Mouse (Mus musculus): Measurements from ENCODE around the gene Rarg. TPM values are rescaled to one million over a fixed set of nuclear protein-coding genes. Genes with fewer than 3 reads are reported as not detected.

The Rarg gene
- polyA plus RNA-seq, 1 experiment from 2014 or later = 123 TPM

- peak overlapping the region; percentile 99 for H3K27ac ChIP-seq (replicated peaks)
- WGBS = 3% methylated on average over 22 of the region's 22 CpGs
- H3K4me3 ChIP-seq (replicated peaks) = peak overlapping the region; percentile 79
- peak overlapping the region; percentile 93 for H3K9ac ChIP-seq
- no peaks in the 10 kb centered on the region for H3K9me3 ChIP-seq (replicated peaks)
- ATAC-seq (ENCODE audit: insufficient number of reproducible peaks, low FRiP score, low TSS enrichment, low read depth) = no peak
- H3K4me2 ChIP-seq (replicated peaks) = peak overlapping the region; percentile 87
- H3K36me3 ChIP-seq = peaks cover 21% of the 10 kb centered on the region
- no peaks in the 10 kb centered on the region for H3K27me3 ChIP-seq
- peaks cover 78% of the 10 kb centered on the region for H3K4me1 ChIP-seq
These were observed 701 bp downstream of the Rarg start for GRCm38 (mm10) chr15:102256431-102257201.

- H3K4me3 ChIP-seq (replicated peaks) = peak overlapping the region; percentile 79
- no peak; the same call in 1 of the 2 replicates for ATAC-seq (ENCODE audit: insufficient number of reproducible peaks, low FRiP score, low TSS enrichment, low read depth)
- no peaks in the 10 kb centered on the region for H3K27me3 ChIP-seq
- peaks cover 29% of the 10 kb centered on the region for H3K36me3 ChIP-seq
- H3K9me3 ChIP-seq (replicated peaks) = no peaks in the 10 kb centered on the region
- H3K4me1 ChIP-seq = peaks cover 86% of the 10 kb centered on the region
- H3K4me2 ChIP-seq (replicated peaks) = peak overlapping the region; percentile 87
- H3K27ac ChIP-seq (replicated peaks) = peak overlapping the region; percentile 99
- H3K9ac ChIP-seq = peak overlapping the region; percentile 93
- WGBS = 11% methylated on average over 13 of the region's 14 CpGs
These were observed 1.6 kb downstream of the Rarg start for GRCm38 (mm10) chr15:102255547-102256255.

GRCm38 (mm10) chr15:102250521-102250920 is 6.8 kb downstream of the Rarg start:
- 57% methylated on average over 5 of the region's 5 CpGs for WGBS
- Histone ChIP-seq H3K27ac (replicated peaks) (peak overlapping the region; percentile 96), H3K4me3 (replicated peaks) (peak overlapping the region; percentile 50; the same call in 1 of the 2 replicates), H3K9me3 (replicated peaks) (no peaks in the 10 kb centered on the region), H3K4me1 (peaks cover 81% of the 10 kb centered on the region), H3K27me3 (no peaks in the 10 kb centered on the region), H3K9ac (no peak overlapping the region), H3K4me2 (replicated peaks) (peak overlapping the region; percentile 76; the same call in 1 of the 2 replicates), H3K36me3 (peaks cover 34% of the 10 kb centered on the region)
- no peak for ATAC-seq (ENCODE audit: insufficient number of reproducible peaks, low FRiP score, low TSS enrichment, low read depth)

- Histone ChIP-seq H3K4me3 (replicated peaks) (peak overlapping the region; percentile 50), H3K9me3 (replicated peaks) (no peaks in the 10 kb centered on the region), H3K4me2 (replicated peaks) (peak overlapping the region; percentile 76), H3K36me3 (peaks cover 34% of the 10 kb centered on the region), H3K4me1 (peaks cover 81% of the 10 kb centered on the region), H3K27ac (replicated peaks) (peak overlapping the region; percentile 96), H3K9ac (peak overlapping the region; percentile 31; the same call in 1 of the 2 replicates), H3K27me3 (no peaks in the 10 kb centered on the region)
- 23% methylated on average over 9 of the region's 9 CpGs for WGBS
- ATAC-seq (ENCODE audit: insufficient number of reproducible peaks, low FRiP score, low TSS enrichment, low read depth) = no peak
These were observed 7.3 kb downstream of the Rarg start for GRCm38 (mm10) chr15:102249967-102250366.

- 1% methylated on average over 13 of the region's 13 CpGs for WGBS
- peak overlapping the region; percentile 31 for H3K9ac ChIP-seq
- H3K36me3 ChIP-seq = peaks cover 31% of the 10 kb centered on the region
- 0 out of 2 replicates have a peak, but pooled peaks have one; percentile 2 for ATAC-seq (ENCODE audit: insufficient number of reproducible peaks, low FRiP score, low TSS enrichment, low read depth)
- H3K4me3 ChIP-seq (replicated peaks) = peak overlapping the region; percentile 50
- H3K27me3 ChIP-seq = no peaks in the 10 kb centered on the region
- H3K27ac ChIP-seq (replicated peaks) = peak overlapping the region; percentile 96
- H3K4me1 ChIP-seq = peaks cover 81% of the 10 kb centered on the region
- peak overlapping the region; percentile 76 for H3K4me2 ChIP-seq (replicated peaks)
- no peaks in the 10 kb centered on the region for H3K9me3 ChIP-seq (replicated peaks)
These were observed 8.0 kb downstream of the Rarg start for GRCm38 (mm10) chr15:102249251-102249691.

GRCm38 (mm10) chr15:102248812-102249191 is 8.5 kb downstream of the Rarg start:
- ATAC-seq (ENCODE audit: insufficient number of reproducible peaks, low FRiP score, low TSS enrichment, low read depth) = no peak
- no peaks in the 10 kb centered on the region for H3K9me3 ChIP-seq (replicated peaks)
- H3K36me3 ChIP-seq = peaks cover 31% of the 10 kb centered on the region
- H3K4me3 ChIP-seq (replicated peaks) = peak overlapping the region; percentile 50
- H3K4me1 ChIP-seq = peaks cover 81% of the 10 kb centered on the region
- H3K27me3 ChIP-seq = no peaks in the 10 kb centered on the region
- no peak overlapping the region for H3K9ac ChIP-seq
- 0% methylated on average over 3 of the region's 3 CpGs for WGBS
- H3K27ac ChIP-seq (replicated peaks) = peak overlapping the region; percentile 96
- H3K4me2 ChIP-seq (replicated peaks) = peak overlapping the region; percentile 76

- Histone ChIP-seq H3K4me1 (peaks cover 81% of the 10 kb centered on the region), H3K36me3 (peaks cover 28% of the 10 kb centered on the region)
- ATAC-seq (ENCODE audit: insufficient number of reproducible peaks, low FRiP score, low TSS enrichment, low read depth) = no peak
These were observed 9.0 kb downstream of the Rarg start for GRCm38 (mm10) chr15:102248131-102248811.

GRCm38 (mm10) chr15:102247252-102248130 is 9.8 kb downstream of the Rarg start:
- Histone ChIP-seq H3K27me3 (no peaks in the 10 kb centered on the region), H3K4me3 (replicated peaks) (peak overlapping the region; percentile 50), H3K9ac (peak overlapping the region; percentile 1), H3K9me3 (replicated peaks) (no peaks in the 10 kb centered on the region), H3K36me3 (peaks cover 22% of the 10 kb centered on the region), H3K4me1 (peaks cover 82% of the 10 kb centered on the region), H3K4me2 (replicated peaks) (peak overlapping the region; percentile 76), H3K27ac (replicated peaks) (peak overlapping the region; percentile 96)
- ATAC-seq (ENCODE audit: insufficient number of reproducible peaks, low FRiP score, low TSS enrichment, low read depth) = peak; percentile 71
- under 1% methylated on average over 60 of the region's 65 CpGs for WGBS

More at GRCm38 (mm10) chr15:102248131-102248811, 9.0 kb downstream of the Rarg start:
- Histone ChIP-seq H3K27ac (replicated peaks) (peak overlapping the region; percentile 96), H3K27me3 (no peaks in the 10 kb centered on the region), H3K4me2 (replicated peaks) (peak overlapping the region; percentile 76), H3K9me3 (replicated peaks) (no peaks in the 10 kb centered on the region), H3K4me3 (replicated peaks) (peak overlapping the region; percentile 50), H3K9ac (peak overlapping the region; percentile 1; the same call in 1 of the 2 replicates)
- WGBS = 5% methylated on average over 8 of the region's 8 CpGs

- ATAC-seq (ENCODE audit: insufficient number of reproducible peaks, low FRiP score, low TSS enrichment, low read depth) = peak; percentile 73
- peak overlapping the region; percentile 50 for H3K4me3 ChIP-seq (replicated peaks)
- H3K9me3 ChIP-seq (replicated peaks) = no peaks in the 10 kb centered on the region
- H3K9ac ChIP-seq = 0 out of 2 replicates have a peak overlapping the region, but pooled peaks have one; percentile 26
- peaks cover 77% of the 10 kb centered on the region for H3K4me1 ChIP-seq
- WGBS = 1% methylated on average over 33 of the region's 35 CpGs
- peak overlapping the region; percentile 76 for H3K4me2 ChIP-seq (replicated peaks)
- peak overlapping the region; percentile 96 for H3K27ac ChIP-seq (replicated peaks)
- no peaks in the 10 kb centered on the region for H3K27me3 ChIP-seq
- H3K36me3 ChIP-seq = peaks cover 17% of the 10 kb centered on the region
These were observed 10.5 kb downstream of the Rarg start for GRCm38 (mm10) chr15:102246866-102247251.

All from embryonic facial prominence, embryonic 15.5 days (tissue).